Mouse (Mus musculus): ENCODE measurements around the gene Lrrfip1.

DNA sequence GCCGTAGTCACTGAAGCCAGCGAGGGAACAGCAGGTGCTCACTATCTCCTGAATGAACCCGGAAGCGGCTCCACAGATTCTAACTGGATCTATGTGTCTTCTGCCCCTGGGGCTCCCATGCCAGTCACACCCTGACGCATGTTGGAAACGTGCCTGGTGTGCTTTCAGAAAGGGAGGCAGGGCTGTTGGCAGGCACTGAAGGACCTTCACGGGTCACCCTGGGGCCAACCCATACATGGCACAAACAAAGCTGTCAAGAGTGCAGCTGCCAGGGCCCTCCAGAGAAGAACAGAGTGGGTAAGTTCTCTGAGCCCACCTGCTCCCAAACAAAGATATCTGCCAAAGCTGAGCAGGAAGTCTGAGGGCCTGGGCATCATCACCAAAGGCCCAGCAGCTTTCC, 31.0 kb upstream of the Lrrfip1 start:
- TF ChIP-seq POLR2A (IDR thresholded peaks at IDR 0.05; ENCODE audit: extremely low read depth, insufficient read depth, low read length) (no peak), CTCF (IDR thresholded peaks at IDR 0.05; ENCODE audit: extremely low read depth, insufficient read depth, low read length) (no peak)
